Mouse (Mus musculus): Measurements from ENCODE around the gene Zdhhc1.

The Zdhhc1 gene

GRCm38 (mm10) chr8:105514194-105514593 is 17.5 kb upstream of the Zdhhc1 start:
- H3K9me3 ChIP-seq (ENCODE audit: low read length) = no peaks in the 10 kb centered on the region
- peaks cover 54% of the 10 kb centered on the region for H3K4me1 ChIP-seq (replicated peaks; ENCODE audit: low read depth, low read length)
- H3K36me3 ChIP-seq (ENCODE audit: insufficient read depth, low read length) = no peaks in the 10 kb centered on the region
- peaks cover 43% of the 10 kb centered on the region for H3K27me3 ChIP-seq (ENCODE audit: insufficient read depth, low read length)
- H3K4me3 ChIP-seq (replicated peaks; ENCODE audit: low read length) = no peak overlapping the region
- TF ChIP-seq NANOG (IDR thresholded peaks at IDR 0.05; ENCODE audit: borderline replicate concordance, low read length) (no peak), CTCF (conservative IDR thresholded peaks at IDR 0.05; ENCODE audit: low read length) (no peak), POU5F1 (IDR thresholded peaks at IDR 0.05; ENCODE audit: borderline replicate concordance, low read length) (no peak)

- H3K4me1 ChIP-seq (replicated peaks; ENCODE audit: low read depth, low read length) = peaks cover 32% of the 10 kb centered on the region
- H3K4me3 ChIP-seq (replicated peaks; ENCODE audit: low read length) = no peak overlapping the region
- no peaks in the 10 kb centered on the region for H3K9me3 ChIP-seq (ENCODE audit: low read length)
- no peak for TF ChIP-seq POU5F1 (IDR thresholded peaks at IDR 0.05; ENCODE audit: borderline replicate concordance, low read length)
- no peak for TF ChIP-seq NANOG (IDR thresholded peaks at IDR 0.05; ENCODE audit: borderline replicate concordance, low read length)
- TF ChIP-seq CTCF (conservative IDR thresholded peaks at IDR 0.05; ENCODE audit: low read length) = no peak
- no peaks in the 10 kb centered on the region for H3K36me3 ChIP-seq (ENCODE audit: insufficient read depth, low read length)
- H3K27me3 ChIP-seq (ENCODE audit: insufficient read depth, low read length) = peaks cover 22% of the 10 kb centered on the region
These were observed 13.5 kb upstream of the Zdhhc1 start for GRCm38 (mm10) chr8:105509997-105510735.

- peaks cover 24% of the 10 kb centered on the region for H3K4me1 ChIP-seq (replicated peaks; ENCODE audit: low read depth, low read length)
- H3K36me3 ChIP-seq (ENCODE audit: insufficient read depth, low read length) = no peaks in the 10 kb centered on the region
- TF ChIP-seq POU5F1 (IDR thresholded peaks at IDR 0.05; ENCODE audit: borderline replicate concordance, low read length) = no peak
- no peak overlapping the region for H3K4me3 ChIP-seq (replicated peaks; ENCODE audit: low read length)
- H3K9me3 ChIP-seq (ENCODE audit: low read length) = no peaks in the 10 kb centered on the region
- peaks cover 13% of the 10 kb centered on the region; the same call in 1 of the 2 replicates for H3K27me3 ChIP-seq (ENCODE audit: insufficient read depth, low read length)
These were observed 12.1 kb upstream of the Zdhhc1 start for GRCm38 (mm10) chr8:105508758-105509157.

- Histone ChIP-seq H3K27me3 (ENCODE audit: insufficient read depth, low read length) (peaks cover 9% of the 10 kb centered on the region; the same call in 1 of the 2 replicates), H3K36me3 (ENCODE audit: insufficient read depth, low read length) (no peaks in the 10 kb centered on the region), H3K4me1 (replicated peaks; ENCODE audit: low read depth, low read length) (peaks cover 24% of the 10 kb centered on the region), H3K9me3 (ENCODE audit: low read length) (no peaks in the 10 kb centered on the region), H3K4me3 (replicated peaks; ENCODE audit: low read length) (no peak overlapping the region)
- TF ChIP-seq CTCF (conservative IDR thresholded peaks at IDR 0.05; ENCODE audit: low read length) (no peak), NANOG (IDR thresholded peaks at IDR 0.05; ENCODE audit: borderline replicate concordance, low read length) (no peak)
These were observed 10.3 kb upstream of the Zdhhc1 start for GRCm38 (mm10) chr8:105506977-105507376.

GRCm38 (mm10) chr8:105504617-105505016 is 7.9 kb upstream of the Zdhhc1 start:
- H3K9me3 ChIP-seq (ENCODE audit: low read length) = no peaks in the 10 kb centered on the region
- no peak overlapping the region for H3K4me3 ChIP-seq (replicated peaks; ENCODE audit: low read length)
- H3K36me3 ChIP-seq (ENCODE audit: insufficient read depth, low read length) = no peaks in the 10 kb centered on the region
- no peak for TF ChIP-seq POU5F1 (IDR thresholded peaks at IDR 0.05; ENCODE audit: borderline replicate concordance, low read length)
- no peak for TF ChIP-seq CTCF (conservative IDR thresholded peaks at IDR 0.05; ENCODE audit: low read length)
- no peak for TF ChIP-seq NANOG (IDR thresholded peaks at IDR 0.05; ENCODE audit: borderline replicate concordance, low read length)
- H3K27me3 ChIP-seq (ENCODE audit: insufficient read depth, low read length) = peaks cover 14% of the 10 kb centered on the region
- peaks cover 19% of the 10 kb centered on the region for H3K4me1 ChIP-seq (replicated peaks; ENCODE audit: low read depth, low read length)

- Histone ChIP-seq H3K36me3 (ENCODE audit: insufficient read depth, low read length) (no peaks in the 10 kb centered on the region), H3K9me3 (ENCODE audit: low read length) (no peaks in the 10 kb centered on the region), H3K4me3 (replicated peaks; ENCODE audit: low read length) (peak overlapping the region; percentile 65), H3K4me1 (replicated peaks; ENCODE audit: low read depth, low read length) (peaks cover 30% of the 10 kb centered on the region), H3K27me3 (ENCODE audit: insufficient read depth, low read length) (peaks cover 28% of the 10 kb centered on the region)
- TF ChIP-seq POU5F1 (IDR thresholded peaks at IDR 0.05; ENCODE audit: borderline replicate concordance, low read length) = no peak
- no peak for TF ChIP-seq CTCF (conservative IDR thresholded peaks at IDR 0.05; ENCODE audit: low read length)
- no peak for TF ChIP-seq NANOG (IDR thresholded peaks at IDR 0.05; ENCODE audit: borderline replicate concordance, low read length)
These were observed 3.1 kb upstream of the Zdhhc1 start for GRCm38 (mm10) chr8:105499787-105500186.

- Histone ChIP-seq H3K36me3 (ENCODE audit: insufficient read depth, low read length) (no peaks in the 10 kb centered on the region), H3K27me3 (ENCODE audit: insufficient read depth, low read length) (peaks cover 29% of the 10 kb centered on the region), H3K9me3 (ENCODE audit: low read length) (no peaks in the 10 kb centered on the region), H3K4me1 (replicated peaks; ENCODE audit: low read depth, low read length) (peaks cover 29% of the 10 kb centered on the region), H3K4me3 (replicated peaks; ENCODE audit: low read length) (peak overlapping the region; percentile 91)
- TF ChIP-seq POU5F1 (IDR thresholded peaks at IDR 0.05; ENCODE audit: borderline replicate concordance, low read length) = no peak
- no peak for TF ChIP-seq NANOG (IDR thresholded peaks at IDR 0.05; ENCODE audit: borderline replicate concordance, low read length)
- no peak for TF ChIP-seq CTCF (conservative IDR thresholded peaks at IDR 0.05; ENCODE audit: low read length)
These were observed 1.1 kb downstream of the Zdhhc1 start for GRCm38 (mm10) chr8:105495350-105496302.

- H3K27me3 ChIP-seq (ENCODE audit: insufficient read depth, low read length) = peaks cover 27% of the 10 kb centered on the region
- peaks cover 24% of the 10 kb centered on the region for H3K4me1 ChIP-seq (replicated peaks; ENCODE audit: low read depth, low read length)
- H3K9me3 ChIP-seq (ENCODE audit: low read length) = no peaks in the 10 kb centered on the region
- TF ChIP-seq CTCF (conservative IDR thresholded peaks at IDR 0.05; ENCODE audit: low read length) = no peak
- no peak for TF ChIP-seq NANOG (IDR thresholded peaks at IDR 0.05; ENCODE audit: borderline replicate concordance, low read length)
- no peak for TF ChIP-seq POU5F1 (IDR thresholded peaks at IDR 0.05; ENCODE audit: borderline replicate concordance, low read length)
- H3K4me3 ChIP-seq (replicated peaks; ENCODE audit: low read length) = no peak overlapping the region
- no peaks in the 10 kb centered on the region for H3K36me3 ChIP-seq (ENCODE audit: insufficient read depth, low read length)
These were observed 2.1 kb downstream of the Zdhhc1 start for GRCm38 (mm10) chr8:105494566-105494965.

Measured in E14TG2a.4 (cell line).